Mouse (Mus musculus) forebrain, embryonic 10.5 days (tissue): ENCODE measurements around the gene Adam10. TPM values are rescaled to one million over a fixed set of nuclear protein-coding genes. Genes with fewer than 3 reads are reported as not detected.

Source experiments
- DNase-seq: peaks from one replicate; pipeline ENCODE4 v3.0.0-alpha.2; 2017; ENCODE audit warnings: low spot score; ENCODE audit errors: extremely low spot score
- H3K27ac ChIP-seq: fragments of 300-500 bp; sonication (generic); 2 replicates; pipeline ENCODE4 v1.5.1; 2016; ENCODE audit warnings: mild to moderate bottlenecking
- H3K27me3 ChIP-seq: fragments of 300-500 bp; sonication (generic); 2 replicates; pipeline ENCODE4 v1.6.1; 2016; ENCODE audit warnings: mild to moderate bottlenecking; ENCODE audit not compliant: poor library complexity, severe bottlenecking
- H3K36me3 ChIP-seq: fragments of 300-500 bp; sonication (generic); replicated peaks from 2 replicates; pipeline ENCODE4 v1.6.1; 2016; ENCODE audit warnings: mild to moderate bottlenecking, moderate library complexity
- H3K4me1 ChIP-seq: fragments of 300-500 bp; sonication (generic); 2 replicates; pipeline ENCODE4 v1.6.1; 2016
- H3K4me3 ChIP-seq: fragments of 300-500 bp; sonication (generic); 2 replicates; pipeline ENCODE4 v1.5.1; 2016; ENCODE audit warnings: mild to moderate bottlenecking, moderate library complexity
- H3K9me3 ChIP-seq: fragments of 300-500 bp; sonication (generic); 2 replicates; pipeline ENCODE4 v1.6.1; 2016; ENCODE audit warnings: mild to moderate bottlenecking, moderate library complexity
- WGBS: fragments of 180-500 bp; shearing (Covaris S2); methylation state at CpG from one replicate; pipeline ENCODE4 v1.1.7; 2016; 5-methylcytosine and 5-hydroxymethylcytosine counted together
- polyA plus RNA-seq: library from polyadenylated mRNA; unstranded; fragments of >200 nt; fragmentation: Nextera tagmentation; extraction: Ambion mirVana; gene quantifications from 2 replicates; pipeline ENCODE4 v1.2.1, GENCODE M21; 2016

The Adam10 gene
- polyA plus RNA-seq, 1 experiment from 2014 or later: 60.6 TPM

DNA sequence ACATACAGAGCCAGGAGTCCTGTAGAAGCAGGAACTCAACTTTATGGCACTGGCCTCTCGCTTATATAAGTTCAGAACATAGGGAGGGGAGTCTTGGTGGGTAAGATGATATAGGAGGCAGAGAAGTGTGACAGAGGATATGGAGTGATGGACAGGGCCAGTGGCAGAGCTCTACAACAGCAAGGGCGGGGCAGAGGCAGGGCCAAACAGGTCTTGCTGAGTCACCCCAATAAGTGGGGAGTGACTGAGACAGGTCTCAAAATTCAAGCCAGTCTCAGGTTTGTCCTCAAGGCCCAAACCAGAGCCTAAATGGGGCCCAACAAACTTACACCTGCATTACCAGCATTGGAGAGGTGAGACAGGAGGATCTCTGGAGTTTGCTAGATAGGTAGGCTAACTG, 54.4 kb downstream of the Adam10 start:
- Histone ChIP-seq H3K27ac (no peak overlapping the region), H3K27me3 (no peaks in the 10 kb centered on the region), H3K9me3 (no peaks in the 10 kb centered on the region), H3K4me3 (no peak overlapping the region), H3K4me1 (peaks cover 15% of the 10 kb centered on the region), H3K36me3 (0 out of 2 replicates have a peak, but pooled peaks cover 6% of the 10 kb centered on the region)
- no peak for DNase-seq
- 89% methylated on average over 2 of the region's 2 CpGs for WGBS

DNA sequence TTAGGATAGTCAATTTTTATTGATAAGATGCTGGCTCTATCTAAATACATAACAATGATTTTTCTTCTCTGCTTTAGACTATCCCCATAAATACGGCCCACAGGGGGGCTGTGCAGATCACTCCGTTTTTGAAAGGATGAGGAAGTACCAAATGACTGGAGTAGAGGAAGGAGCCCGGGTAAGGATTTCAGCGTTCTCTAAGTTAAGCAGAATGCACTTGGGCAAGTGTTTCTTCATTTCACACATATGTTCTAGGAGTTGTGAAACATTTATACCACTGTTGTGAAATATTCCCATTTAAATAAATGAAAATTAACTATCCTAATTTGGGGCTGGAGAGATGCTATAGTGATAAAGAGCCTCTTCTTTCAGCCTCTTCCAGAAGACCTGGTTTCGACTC, 61.2 kb downstream of the Adam10 start:
- Histone ChIP-seq H3K27me3 (no peaks in the 10 kb centered on the region), H3K4me3 (no peak overlapping the region), H3K4me1 (no peaks in the 10 kb centered on the region), H3K36me3 (peaks cover 13% of the 10 kb centered on the region), H3K27ac (no peak overlapping the region), H3K9me3 (no peaks in the 10 kb centered on the region)
- 91% methylated on average over 5 of the region's 5 CpGs for WGBS
- DNase-seq: no peak

DNA sequence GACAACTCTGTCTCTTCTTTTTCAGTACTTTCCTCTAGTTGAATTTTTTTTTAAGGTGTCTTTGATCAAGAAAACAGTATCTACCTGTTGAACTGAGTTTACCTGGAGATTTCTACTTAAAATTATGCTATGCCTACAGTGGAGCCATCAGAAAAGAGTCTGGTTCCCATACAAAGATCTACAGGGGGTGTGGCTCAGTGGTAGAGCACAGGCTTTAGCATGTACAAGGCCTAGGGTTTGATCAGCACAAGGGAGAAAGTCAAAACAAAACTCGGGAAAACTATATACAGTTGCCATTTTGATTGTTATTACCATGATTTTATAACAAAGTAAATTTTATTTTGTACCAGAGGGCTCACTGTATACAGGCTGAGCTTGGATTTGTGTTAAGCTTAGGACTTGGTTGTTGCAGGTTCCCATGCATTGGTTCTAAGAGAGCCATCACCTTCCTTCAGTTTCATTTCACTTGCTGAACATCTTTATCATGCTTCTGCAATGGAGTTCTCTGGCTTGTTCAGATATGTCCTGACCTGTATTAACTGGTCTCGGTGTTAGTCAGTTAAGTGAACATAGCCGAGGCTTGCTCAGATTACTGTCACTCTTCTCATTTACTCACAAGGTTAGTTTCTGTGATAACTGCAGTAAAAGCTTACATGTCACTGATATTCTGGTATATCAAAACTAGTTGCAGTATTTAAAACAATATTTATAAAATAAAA, 72.9 kb downstream of the Adam10 start:
- Histone ChIP-seq H3K4me3 (no peak overlapping the region), H3K27me3 (no peaks in the 10 kb centered on the region), H3K27ac (no peak overlapping the region), H3K9me3 (no peaks in the 10 kb centered on the region), H3K4me1 (no peaks in the 10 kb centered on the region), H3K36me3 (peaks cover 54% of the 10 kb centered on the region)
- DNase-seq: no peak
- 90% methylated on average over 3 of the region's 3 CpGs for whole genome bisulfite sequencing

DNA sequence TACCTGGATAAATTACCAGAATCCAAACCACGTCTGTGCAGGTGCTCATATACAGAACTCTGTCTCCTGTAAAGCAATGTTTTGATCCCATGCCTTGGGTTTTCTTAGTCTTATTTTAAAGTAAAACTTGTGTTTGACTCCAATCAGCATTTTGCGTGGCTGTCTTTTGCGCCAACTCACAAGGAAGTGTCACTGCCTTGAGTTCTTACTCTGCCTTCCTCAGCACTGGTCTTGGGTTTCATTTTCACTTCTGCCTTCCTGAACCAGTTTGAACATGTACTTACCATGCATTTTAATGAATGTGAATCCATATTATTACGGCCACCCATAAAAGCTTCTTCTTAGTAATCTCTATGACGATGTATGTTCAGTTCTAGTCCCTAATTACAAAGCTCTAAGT, 82.2 kb downstream of the Adam10 start:
- H3K4me1 ChIP-seq: no peaks in the 10 kb centered on the region
- DNase-seq: no peak
- no peak overlapping the region for H3K4me3 ChIP-seq
- H3K36me3 ChIP-seq: peaks cover 63% of the 10 kb centered on the region
- H3K9me3 ChIP-seq: no peaks in the 10 kb centered on the region
- no peaks in the 10 kb centered on the region for H3K27me3 ChIP-seq
- WGBS: 90% methylated on average over 5 of the region's 5 CpGs
- H3K27ac ChIP-seq: no peak overlapping the region

DNA sequence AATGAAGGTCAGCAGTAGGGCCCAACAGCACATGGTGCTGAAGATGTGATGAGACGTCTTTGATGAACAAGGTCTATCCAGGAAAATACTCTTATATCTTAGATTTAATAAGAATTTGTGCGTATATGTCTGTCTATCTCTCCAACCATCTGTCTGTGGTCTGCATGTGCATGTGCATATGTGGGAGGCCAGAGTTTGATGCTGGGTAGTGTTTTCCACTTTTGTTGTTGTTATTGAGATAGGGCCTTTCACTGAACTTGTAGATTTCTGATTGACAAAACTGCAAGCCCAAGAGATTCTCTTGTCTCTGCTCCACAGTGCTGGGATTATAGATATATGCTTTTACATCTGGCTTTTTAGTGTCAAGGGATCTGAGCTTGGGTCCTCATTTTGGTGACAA, 96.7 kb downstream of the Adam10 start:
- WGBS: 94% methylated on average over 2 of the region's 2 CpGs
- Histone ChIP-seq H3K9me3 (no peaks in the 10 kb centered on the region), H3K27me3 (no peaks in the 10 kb centered on the region), H3K4me3 (no peak overlapping the region), H3K4me1 (peaks cover 7% of the 10 kb centered on the region), H3K27ac (no peak overlapping the region), H3K36me3 (peaks cover 49% of the 10 kb centered on the region)
- DNase-seq: no peak

DNA sequence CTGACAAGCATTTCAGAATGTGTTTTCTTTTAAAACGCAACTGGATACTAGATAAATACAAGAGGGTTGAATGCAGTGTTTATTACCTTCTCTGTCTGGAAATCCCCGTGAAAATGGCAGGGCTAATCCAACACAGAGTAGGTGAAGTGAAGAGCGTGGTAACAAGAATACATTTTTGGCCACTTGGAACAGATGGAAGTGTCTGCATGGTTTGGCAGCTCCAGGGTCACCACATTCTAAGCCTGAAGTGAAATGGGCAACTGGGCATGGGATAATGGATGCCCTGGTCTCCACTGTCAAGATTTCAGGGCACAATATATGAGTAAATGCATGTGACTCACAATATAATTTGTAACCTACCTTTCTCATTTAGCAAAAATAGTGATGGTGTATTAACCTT, 103.4 kb downstream of the Adam10 start:
- WGBS: 76% methylated on average over 3 of the region's 3 CpGs
- Histone ChIP-seq H3K4me3 (no peak overlapping the region), H3K27ac (no peak overlapping the region), H3K27me3 (no peaks in the 10 kb centered on the region), H3K9me3 (no peaks in the 10 kb centered on the region), H3K36me3 (peaks cover 25% of the 10 kb centered on the region), H3K4me1 (peaks cover 2% of the 10 kb centered on the region)
- no peak for DNase-seq

DNA sequence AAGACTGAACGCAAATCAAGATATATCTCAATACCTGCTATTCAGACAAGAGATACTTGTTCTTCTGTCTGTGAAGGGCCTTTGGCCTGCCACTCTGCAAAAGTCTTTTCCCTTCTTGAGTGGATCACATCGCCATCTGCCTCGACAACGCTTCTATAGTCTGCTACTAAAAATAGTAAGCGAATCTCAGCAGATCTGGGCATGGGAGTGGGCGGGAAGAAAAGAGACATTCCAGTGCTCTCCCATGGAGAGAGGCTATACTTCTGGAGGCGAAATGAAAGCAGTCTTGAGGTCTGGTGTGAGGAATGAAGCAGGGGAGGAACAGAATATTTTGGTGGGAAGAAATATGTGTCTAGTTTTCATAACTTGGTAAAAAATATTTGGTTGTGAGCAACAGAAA, 109.9 kb downstream of the Adam10 start:
- Histone ChIP-seq H3K36me3 (no peaks in the 10 kb centered on the region), H3K27ac (no peak overlapping the region), H3K27me3 (no peaks in the 10 kb centered on the region), H3K4me3 (no peak overlapping the region), H3K9me3 (no peaks in the 10 kb centered on the region; the same call in 1 of the 2 replicates), H3K4me1 (no peaks in the 10 kb centered on the region)
- DNase-seq: no peak
- 89% methylated on average over 7 of the region's 7 CpGs for WGBS

DNA sequence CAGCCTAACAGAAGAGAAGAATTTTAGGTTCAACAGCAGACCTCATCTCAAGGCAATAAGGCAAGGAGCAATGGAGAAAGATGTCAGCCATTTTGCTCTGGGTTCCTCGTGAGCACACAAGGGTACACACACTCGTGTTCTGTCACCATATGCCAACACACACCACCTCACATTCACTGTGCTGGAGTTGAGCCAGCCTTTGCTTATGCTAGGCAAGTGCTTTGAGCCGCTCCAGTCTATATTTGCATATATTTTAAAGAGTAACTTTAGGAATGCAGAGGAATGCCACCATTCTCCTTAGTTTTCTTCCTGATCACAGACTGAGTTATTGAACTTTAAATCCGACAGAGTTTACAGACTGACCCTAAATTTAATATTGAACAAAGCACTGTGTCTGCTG, 111.8 kb downstream of the Adam10 start:
- 88% methylated on average over 4 of the region's 4 CpGs for WGBS

DNA sequence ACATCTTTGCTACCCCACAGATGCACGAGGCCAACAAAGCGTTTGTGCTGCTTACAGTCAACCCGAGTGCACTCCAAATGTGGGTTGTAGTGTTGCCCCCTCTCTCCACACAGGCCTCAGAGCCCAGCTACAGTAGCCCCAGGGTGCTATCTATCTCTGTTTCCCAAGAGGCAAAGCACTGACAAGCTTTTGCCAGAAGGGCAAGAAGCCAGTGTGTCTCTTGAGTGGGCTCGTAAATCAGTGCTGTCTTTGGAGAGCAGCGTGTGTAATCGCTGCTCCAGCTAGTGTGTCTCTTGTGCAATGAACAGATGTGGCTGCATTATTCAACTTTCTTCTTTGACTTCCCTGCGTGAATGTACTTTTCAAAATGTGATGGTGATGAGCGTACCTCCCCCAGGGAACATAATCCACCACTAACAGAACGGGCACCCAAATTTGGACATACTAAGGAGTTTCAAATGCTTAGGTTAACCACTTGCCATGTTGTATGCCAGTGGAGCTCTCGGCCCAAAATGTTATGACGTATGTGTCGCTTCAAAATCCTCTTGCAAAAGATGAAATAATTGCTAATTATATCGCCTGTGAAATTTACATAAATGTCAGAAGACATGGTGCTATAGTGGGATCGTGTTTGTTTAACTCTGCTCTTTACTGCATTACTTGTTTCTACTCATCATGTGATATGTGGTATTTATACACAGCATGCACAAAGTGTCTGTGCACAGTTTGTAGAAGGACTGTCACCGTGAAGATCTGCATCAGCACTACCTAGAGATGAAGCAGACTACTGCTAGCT, 116.0 kb downstream of the Adam10 start:
- H3K36me3 ChIP-seq: no peaks in the 10 kb centered on the region
- H3K4me1 ChIP-seq: no peaks in the 10 kb centered on the region
- DNase-seq: no peak
- H3K27ac ChIP-seq: no peak overlapping the region
- H3K4me3 ChIP-seq: no peak overlapping the region
- H3K9me3 ChIP-seq: no peaks in the 10 kb centered on the region
- 87% methylated on average over 15 of the region's 15 CpGs for WGBS
- H3K27me3 ChIP-seq: no peaks in the 10 kb centered on the region

More for the DNA sequence above, 111.8 kb downstream of the Adam10 start:
- DNase-seq: no peak
- Histone ChIP-seq H3K27ac (no peak overlapping the region), H3K27me3 (no peaks in the 10 kb centered on the region), H3K9me3 (no peaks in the 10 kb centered on the region; the same call in 1 of the 2 replicates), H3K4me3 (no peak overlapping the region), H3K4me1 (no peaks in the 10 kb centered on the region), H3K36me3 (no peaks in the 10 kb centered on the region)

DNA sequence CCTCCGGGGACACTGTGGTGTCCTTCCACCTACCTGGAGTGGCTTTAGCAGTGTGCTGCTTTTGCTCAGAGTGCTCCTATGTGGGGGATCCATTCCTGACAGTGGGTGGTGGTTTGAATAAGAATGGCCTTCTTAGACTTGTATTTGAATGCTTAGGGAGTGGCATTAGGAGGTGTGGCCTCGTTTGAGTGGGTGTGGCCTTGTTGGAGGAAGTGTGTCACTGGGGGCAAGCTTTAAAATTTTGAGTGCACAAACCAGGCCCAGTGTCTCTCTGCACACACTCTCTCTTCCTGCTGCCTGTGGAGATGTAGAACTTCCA, 116.6 kb downstream of the Adam10 start:
- WGBS: 57% methylated on average over 2 of the region's 2 CpGs
- no peak overlapping the region for H3K27ac ChIP-seq
- H3K4me3 ChIP-seq: no peak overlapping the region
- H3K4me1 ChIP-seq: peaks cover under 1% of the 10 kb centered on the region; the same call in 1 of the 2 replicates
- no peak for DNase-seq
- no peaks in the 10 kb centered on the region for H3K9me3 ChIP-seq
- no peaks in the 10 kb centered on the region for H3K27me3 ChIP-seq
- no peaks in the 10 kb centered on the region for H3K36me3 ChIP-seq

DNA sequence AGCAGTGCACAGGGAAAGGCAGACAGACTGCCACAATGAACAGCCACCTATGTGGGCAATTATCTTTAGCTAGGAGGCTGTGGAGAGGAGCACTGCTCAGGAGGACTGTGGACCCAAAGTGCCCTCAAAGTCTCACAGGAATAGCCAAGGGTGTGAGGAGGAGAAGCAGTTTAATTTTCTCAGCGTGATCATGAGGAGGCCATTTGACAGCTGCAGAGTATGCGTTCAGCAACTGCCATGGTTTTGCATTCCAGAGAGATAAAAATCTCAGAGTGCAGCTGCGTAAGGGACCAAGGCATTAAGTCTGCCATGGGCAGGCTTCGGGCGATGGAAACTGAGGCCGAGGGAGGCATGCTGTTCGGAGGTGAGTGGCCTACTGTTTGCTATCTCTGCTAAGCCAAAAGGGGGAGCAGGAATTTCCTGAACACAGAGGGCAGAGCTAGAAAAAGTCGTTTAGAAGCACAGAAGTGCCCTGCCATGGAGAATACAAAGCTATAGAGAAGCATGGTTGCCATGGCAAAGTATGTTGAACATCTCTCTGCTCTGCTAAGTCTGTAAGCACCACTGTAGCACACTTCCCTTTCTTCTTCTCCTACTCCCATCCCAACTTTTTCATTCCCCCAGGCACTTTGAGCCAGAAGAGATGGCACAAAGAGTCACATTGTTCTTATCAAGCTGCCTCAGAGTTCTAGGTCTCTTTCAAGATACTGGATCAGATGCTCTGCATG, 122.0 kb downstream of the Adam10 start:
- Histone ChIP-seq H3K27me3 (no peaks in the 10 kb centered on the region), H3K9me3 (no peaks in the 10 kb centered on the region), H3K36me3 (no peaks in the 10 kb centered on the region), H3K27ac (no peak overlapping the region), H3K4me1 (peaks cover 9% of the 10 kb centered on the region), H3K4me3 (no peak overlapping the region)
- WGBS: 72% methylated on average over 8 of the region's 8 CpGs
- DNase-seq: no peak

DNA sequence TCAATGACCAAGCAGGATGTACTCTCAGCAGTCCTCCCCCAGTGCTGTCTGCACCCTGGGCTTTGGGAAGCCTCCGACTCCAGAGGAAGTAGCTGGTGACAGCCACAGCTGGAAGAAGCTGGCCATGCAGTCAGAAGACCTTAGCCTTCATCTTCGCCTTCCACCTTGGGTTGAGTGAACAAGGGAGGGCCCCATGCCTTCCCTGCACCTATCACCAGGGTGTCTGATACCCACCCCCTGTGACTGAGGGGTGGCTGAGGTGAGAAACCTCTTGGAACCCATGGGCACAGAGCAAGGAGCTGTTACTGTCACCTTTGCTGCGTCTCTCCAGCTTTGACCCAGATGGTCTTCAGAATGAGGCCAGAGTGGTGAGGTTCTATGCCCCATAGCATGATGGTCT, 123.0 kb downstream of the Adam10 start:
- WGBS: 82% methylated on average over 3 of the region's 3 CpGs
- H3K36me3 ChIP-seq: no peaks in the 10 kb centered on the region
- peaks cover 9% of the 10 kb centered on the region for H3K4me1 ChIP-seq
- H3K27me3 ChIP-seq: no peaks in the 10 kb centered on the region
- H3K4me3 ChIP-seq: no peak overlapping the region
- no peaks in the 10 kb centered on the region for H3K9me3 ChIP-seq
- DNase-seq: no peak
- H3K27ac ChIP-seq: 0 out of 2 replicates have a peak overlapping the region, but pooled peaks have one; percentile 30

DNA sequence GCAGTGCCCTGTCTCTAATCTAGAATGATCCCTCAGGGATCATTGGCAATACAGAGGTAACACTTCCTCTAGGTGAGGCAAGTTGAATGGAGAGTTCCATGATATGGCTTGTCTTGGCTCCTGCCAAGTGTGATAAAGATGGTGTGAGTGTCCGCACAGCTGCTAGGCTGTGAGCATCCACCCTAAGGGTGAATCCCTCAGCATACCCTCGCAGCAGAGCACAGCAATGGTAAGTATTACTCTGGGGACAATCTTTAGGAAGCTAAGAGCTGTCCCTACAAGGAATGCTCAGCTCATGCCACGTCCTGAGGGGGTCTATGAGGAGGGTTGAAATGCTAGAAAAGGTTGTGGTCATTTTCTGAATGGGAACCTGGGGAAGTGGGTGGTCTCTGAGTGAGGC, 124.0 kb downstream of the Adam10 start:
- Histone ChIP-seq H3K4me1 (peaks cover 12% of the 10 kb centered on the region), H3K9me3 (no peaks in the 10 kb centered on the region), H3K27ac (no peak overlapping the region), H3K27me3 (no peaks in the 10 kb centered on the region), H3K4me3 (no peak overlapping the region), H3K36me3 (no peaks in the 10 kb centered on the region)
- DNase-seq: no peak
- WGBS: 79% methylated on average over 3 of the region's 3 CpGs
